In the genomic region with DNA sequence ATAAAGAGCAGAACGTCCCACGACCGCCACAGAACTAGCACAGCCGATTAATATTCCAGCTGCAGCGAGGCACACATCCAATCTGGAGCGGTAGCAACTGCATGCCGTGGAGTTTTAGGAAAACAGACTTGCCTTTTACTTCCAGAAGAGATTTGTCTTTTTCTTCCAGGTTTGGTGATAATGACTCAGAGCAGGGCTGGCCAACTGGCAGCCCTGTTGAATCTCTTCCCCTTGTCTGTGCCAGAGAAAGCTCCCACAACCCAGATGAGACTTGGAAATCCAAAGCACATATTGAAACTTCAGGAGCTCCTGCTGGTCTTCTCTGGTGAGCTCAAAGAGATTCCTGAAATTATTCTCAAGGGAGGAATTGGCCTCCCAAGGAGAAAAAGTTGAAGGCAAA, we compare ENCODE assay signal across 15 mouse cellular contexts.
DNase-seq lines count a peak whose midpoint lies in the region; ATAC-seq and TF ChIP-seq lines count a peak whose summit lies in the region.
"Had no signal": no experiment of that assay in that cellular context is flagged by ENCODE, and none has a peak within 500 bp of the region (broad histone marks: within the 10 kb centered on the region; RNA-seq: fewer than 3 reads in every experiment).

No protein-coding gene starts in this region.

- H3K27me3 ChIP-seq in forebrain, postnatal 0 days (ENCODE audit: insufficient read depth, low read length) = no peaks in the 10 kb centered on the region
- H3K27me3 ChIP-seq in forebrain, embryonic 13.5 days = no peaks in the 10 kb centered on the region
- H3K27me3 ChIP-seq in midbrain, postnatal 0 days (ENCODE audit: insufficient read depth, low read length) = no peaks in the 10 kb centered on the region
- no peaks in the 10 kb centered on the region for H3K27me3 ChIP-seq in midbrain, embryonic 11.5 days (ENCODE audit: control insufficient read depth, insufficient read depth, low read length)
- H3K27me3 ChIP-seq in intestine, embryonic 16.5 days (replicated peaks; ENCODE audit: control insufficient read depth, insufficient read depth, low read length) = no peaks in the 10 kb centered on the region
- H3K27me3 ChIP-seq: embryonic facial prominence, embryonic 12.5 days; heart, embryonic 13.5 days; hindbrain, embryonic 15.5 days had no signal

- H3K4me2 ChIP-seq in forebrain, postnatal 0 days (ENCODE audit: low read depth) = no peak overlapping the region
- H3K4me2 ChIP-seq in forebrain, embryonic 13.5 days = no peak overlapping the region
- H3K4me2 ChIP-seq in midbrain, postnatal 0 days (ENCODE audit: low read depth, low read length, poor library complexity, severe bottlenecking) = no peak overlapping the region
- H3K4me2 ChIP-seq in midbrain, embryonic 11.5 days = no peak overlapping the region
- H3K4me2 ChIP-seq in intestine, embryonic 16.5 days (ENCODE audit: low read depth, low read length) = no peak overlapping the region
- H3K4me2 ChIP-seq: embryonic facial prominence, embryonic 12.5 days; heart, embryonic 13.5 days; hindbrain, embryonic 15.5 days had no signal

- H3K36me3 ChIP-seq in forebrain, postnatal 0 days (ENCODE audit: insufficient read depth) = no peaks in the 10 kb centered on the region
- no peaks in the 10 kb centered on the region for H3K36me3 ChIP-seq in forebrain, embryonic 13.5 days (ENCODE audit: poor library complexity, severe bottlenecking)
- H3K36me3 ChIP-seq in midbrain, postnatal 0 days (ENCODE audit: insufficient read depth, low read length) = no peaks in the 10 kb centered on the region
- H3K36me3 ChIP-seq in midbrain, embryonic 11.5 days (ENCODE audit: control insufficient read depth, insufficient read depth, low read length) = no peaks in the 10 kb centered on the region
- no peaks in the 10 kb centered on the region for H3K36me3 ChIP-seq in intestine, embryonic 16.5 days (ENCODE audit: control insufficient read depth, insufficient read depth, low read length)
- H3K36me3 ChIP-seq: embryonic facial prominence, embryonic 12.5 days; heart, embryonic 13.5 days; hindbrain, embryonic 15.5 days had no signal

- no peaks in the 10 kb centered on the region for H3K9me3 ChIP-seq in forebrain, postnatal 0 days (ENCODE audit: low read length)
- H3K9me3 ChIP-seq in forebrain, embryonic 13.5 days (replicated peaks) = no peaks in the 10 kb centered on the region
- H3K9me3 ChIP-seq in midbrain, postnatal 0 days (ENCODE audit: low read length) = no peaks in the 10 kb centered on the region
- no peaks in the 10 kb centered on the region for H3K9me3 ChIP-seq in midbrain, embryonic 11.5 days (ENCODE audit: control insufficient read depth, low read length)
- no peaks in the 10 kb centered on the region for H3K9me3 ChIP-seq in intestine, embryonic 16.5 days (ENCODE audit: control insufficient read depth, low read length)
- H3K9me3 ChIP-seq: embryonic facial prominence, embryonic 12.5 days; heart, embryonic 13.5 days; hindbrain, embryonic 15.5 days had no signal

- TF ChIP-seq CTCF in forebrain, postnatal 0 days (IDR thresholded peaks at IDR 0.05; ENCODE audit: low read depth) = no peak
- no peak for TF ChIP-seq CTCF in midbrain, postnatal 0 days (IDR thresholded peaks at IDR 0.05)
- TF ChIP-seq CTCF in left cerebral cortex, adult 2 months (IDR thresholded peaks at IDR 0.05) = no peak; the same call in 1 of the 2 replicates

- H3K4me3 ChIP-seq in forebrain, postnatal 0 days (ENCODE audit: low read depth, low read length) = no peak overlapping the region
- no peak overlapping the region for H3K4me3 ChIP-seq in forebrain, embryonic 13.5 days
- no peak overlapping the region for H3K4me3 ChIP-seq in midbrain, postnatal 0 days (ENCODE audit: low read depth, low read length)
- H3K4me3 ChIP-seq in midbrain, embryonic 11.5 days (ENCODE audit: low read depth, low read length) = no peak overlapping the region
- H3K4me3 ChIP-seq in left cerebral cortex, adult 2 months = no peak overlapping the region
- no peak overlapping the region for H3K4me3 ChIP-seq in intestine, embryonic 16.5 days (ENCODE audit: low read length)
- H3K4me3 ChIP-seq: embryonic facial prominence, embryonic 12.5 days; heart, embryonic 13.5 days; hindbrain, embryonic 15.5 days; myocyte had no signal

- H3K4me1 ChIP-seq in forebrain, postnatal 0 days (ENCODE audit: insufficient read depth) = no peaks in the 10 kb centered on the region
- 0 out of 2 replicates have a peak, but pooled peaks cover 3% of the 10 kb centered on the region for H3K4me1 ChIP-seq in forebrain, embryonic 13.5 days
- no peaks in the 10 kb centered on the region for H3K4me1 ChIP-seq in midbrain, postnatal 0 days (ENCODE audit: insufficient read depth, low read length)
- H3K4me1 ChIP-seq in midbrain, embryonic 11.5 days (ENCODE audit: control insufficient read depth, insufficient read depth, low read length) = no peaks in the 10 kb centered on the region
- H3K4me1 ChIP-seq in intestine, embryonic 16.5 days (ENCODE audit: control insufficient read depth, insufficient read depth, low read length) = no peaks in the 10 kb centered on the region
- H3K4me1 ChIP-seq: embryonic facial prominence, embryonic 12.5 days; heart, embryonic 13.5 days; hindbrain, embryonic 15.5 days had no signal

- H3K27ac ChIP-seq in forebrain, postnatal 0 days (ENCODE audit: low read depth, low read length) = no peak overlapping the region
- no peak overlapping the region for H3K27ac ChIP-seq in forebrain, embryonic 13.5 days
- H3K27ac ChIP-seq in midbrain, postnatal 0 days (ENCODE audit: low read depth, low read length) = no peak overlapping the region
- H3K27ac ChIP-seq in midbrain, embryonic 11.5 days (ENCODE audit: low read depth, low read length) = no peak overlapping the region
- H3K27ac ChIP-seq in left cerebral cortex, adult 2 months = no peak overlapping the region; the same call in 1 of the 2 replicates
- no peak overlapping the region for H3K27ac ChIP-seq in intestine, embryonic 16.5 days (ENCODE audit: low read length)
- H3K27ac ChIP-seq: embryonic facial prominence, embryonic 12.5 days; heart, embryonic 13.5 days; hindbrain, embryonic 15.5 days had no signal

- H3K9ac ChIP-seq in forebrain, postnatal 0 days = no peak overlapping the region
- no peak overlapping the region for H3K9ac ChIP-seq in forebrain, embryonic 13.5 days
- H3K9ac ChIP-seq in midbrain, postnatal 0 days (replicated peaks; ENCODE audit: low read length, poor library complexity, severe bottlenecking) = no peak overlapping the region
- no peak overlapping the region for H3K9ac ChIP-seq in midbrain, embryonic 11.5 days (ENCODE audit: low read length)
- H3K9ac ChIP-seq in intestine, embryonic 16.5 days (ENCODE audit: low read depth, low read length) = no peak overlapping the region
- H3K9ac ChIP-seq: embryonic facial prominence, embryonic 12.5 days; heart, embryonic 13.5 days; hindbrain, embryonic 15.5 days had no signal

- ATAC-seq in forebrain, postnatal 0 days = peak; percentile 90
- no peak for ATAC-seq in forebrain, embryonic 13.5 days
- no peak for ATAC-seq in midbrain, postnatal 0 days (ENCODE audit: low FRiP score)
- no peak for ATAC-seq in midbrain, embryonic 11.5 days (ENCODE audit: low FRiP score)
- ATAC-seq in intestine, embryonic 16.5 days = no peak

- intact Hi-C loops in left cerebral cortex, adult 2 months (cut with DNase I) = loop anchor here (10.0 kb wide), 1 partner anchor 76 kb away; no protein-coding TSS in a partner anchor

- DNase-seq in forebrain, postnatal 0 days = peak; percentile 72
- DNase-seq in midbrain, postnatal 0 days (ENCODE audit: low spot score) = peak; percentile 12
- no peak for DNase-seq in midbrain, embryonic 11.5 days (ENCODE audit: low spot score, missing footprints)
- peak; percentile 16 to 50 for DNase-seq in left cerebral cortex, adult 2 months (ENCODE audit: extremely low spot score in 1 of 2, low spot score in 2 of 2)
- peak; percentile 89 for DNase-seq in telencephalon, adult 2 months (ENCODE audit: low read depth, low spot score)
- DNase-seq in spleen, adult 12 weeks (ENCODE audit: low spot score) = no peak
- DNase-seq: cerebellum, adult 9-10 months; liver; thymus, postnatal 25 days had no signal

- 45% methylated on average over 7 of the region's 7 CpGs for WGBS in forebrain, postnatal 0 days
- 59% methylated on average over 7 of the region's 7 CpGs for WGBS in forebrain, embryonic 13.5 days
- WGBS in midbrain, postnatal 0 days = 65% methylated on average over 7 of the region's 7 CpGs
- WGBS in midbrain, embryonic 11.5 days = 83% methylated on average over 7 of the region's 7 CpGs
- 84% methylated on average over 7 of the region's 7 CpGs for WGBS in intestine, embryonic 16.5 days

Comparison
In these comparisons a context has a peak if more than half of its experiments do, and no peak if none do; other contexts are left out.
1. DNase-seq: peak in forebrain, postnatal 0 days (single experiment), midbrain, postnatal 0 days (single experiment), left cerebral cortex, adult 2 months (2 of 2) and telencephalon, adult 2 months (single experiment); none in midbrain, embryonic 11.5 days (single experiment) and spleen, adult 12 weeks (single experiment).